Mouse (Mus musculus) ES-Bruce4 (cell line): ENCODE results near the gene Itgb2. TPM values are rescaled to one million over a fixed set of nuclear protein-coding genes. Genes with fewer than 3 reads are reported as not detected.

Experiments
- H3K27ac ChIP-seq: 2 replicates; pipeline ENCODE4 v1.5.1; 2012; ENCODE audit warnings: low read length, inconsistent platforms; ENCODE audit not compliant: insufficient read depth
- H3K27me3 ChIP-seq: 2 replicates; pipeline ENCODE4 v1.6.1; 2012; ENCODE audit warnings: mild to moderate bottlenecking, low read length, inconsistent platforms; ENCODE audit not compliant: control insufficient read depth, poor library complexity, insufficient read depth, severe bottlenecking
- H3K36me3 ChIP-seq: 2 replicates; pipeline ENCODE4 v1.6.1; 2012; ENCODE audit warnings: inconsistent platforms, mild to moderate bottlenecking, low read length, moderate library complexity; ENCODE audit not compliant: control insufficient read depth, poor library complexity, insufficient read depth, severe bottlenecking
- H3K4me1 ChIP-seq: one replicate; pipeline ENCODE4 v1.8.1; 2011; ENCODE audit warnings: low read length; ENCODE audit not compliant: control insufficient read depth, insufficient read depth
- H3K4me3 ChIP-seq: 2 replicates; pipeline ENCODE4 v1.5.1; 2011; ENCODE audit warnings: low read depth, mild to moderate bottlenecking, low read length
- H3K9ac ChIP-seq: 2 replicates; pipeline ENCODE4 v1.6.1; 2012; ENCODE audit warnings: low read depth, mild to moderate bottlenecking, inconsistent platforms; ENCODE audit not compliant: poor library complexity, severe bottlenecking
- H3K9me3 ChIP-seq: replicated peaks from 2 replicates; pipeline ENCODE4 v1.6.1; 2012; ENCODE audit warnings: mild to moderate bottlenecking, low read length, inconsistent platforms; ENCODE audit not compliant: control insufficient read depth, poor library complexity, insufficient read depth, severe bottlenecking
- CTCF ChIP-seq: IDR thresholded peaks from one replicate; pipeline ENCODE4 v1.8.1; 2011; ENCODE audit warnings: low read depth, low read length
- EP300 ChIP-seq: IDR thresholded peaks from 2 replicates; pipeline ENCODE4 v1.6.1; 2011; ENCODE audit warnings: low read depth, low read length; ENCODE audit not compliant: insufficient read depth
- POLR2A ChIP-seq: IDR thresholded peaks from one replicate; pipeline ENCODE4 v1.8.1; 2011; ENCODE audit warnings: low read length; ENCODE audit not compliant: insufficient read depth
- polyA plus RNA-seq: library from polyadenylated mRNA; stranded (reverse); fragments of >200 nt; gene quantifications from 2 replicates; pipeline ENCODE4 v1.2.4, GENCODE M21; 2011; ENCODE audit warnings: low read depth; ENCODE audit not compliant: missing spikeins, insufficient read depth, insufficient read length

The Itgb2 gene
- polyA plus RNA-seq, 1 experiment: 0.82 TPM

DNA sequence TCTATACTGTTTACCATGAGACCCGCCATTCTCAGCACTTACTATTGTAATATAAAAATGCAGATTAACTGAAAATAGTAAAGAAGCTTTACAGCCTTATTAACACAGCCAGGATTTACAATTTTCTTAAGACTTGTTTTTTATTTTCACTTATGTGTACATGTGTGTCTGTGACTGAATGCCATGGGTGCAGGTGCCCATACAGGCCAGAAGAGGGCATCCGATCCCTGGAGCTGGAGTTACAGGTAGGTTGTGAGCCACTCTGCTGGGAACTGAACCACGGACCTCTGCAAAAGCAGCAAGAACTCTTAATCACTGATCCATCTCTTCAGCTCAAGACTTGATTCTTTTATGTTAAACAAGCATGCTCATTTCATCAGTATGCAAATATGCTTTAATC, 37.2 kb upstream of the Itgb2 start:
- TF ChIP-seq POLR2A (no peak), CTCF (no peak), EP300 (no peak)
- Histone ChIP-seq H3K27ac (no peak overlapping the region), H3K27me3 (no peaks in the 10 kb centered on the region), H3K36me3 (peaks cover 6% of the 10 kb centered on the region), H3K4me3 (no peak overlapping the region), H3K4me1 (no peaks in the 10 kb centered on the region), H3K9me3 (no peaks in the 10 kb centered on the region), H3K9ac (no peak overlapping the region)

GRCm38 (mm10) chr10:77497185-77497584, 32.9 kb upstream of the Itgb2 start:
- no peaks in the 10 kb centered on the region for H3K36me3 ChIP-seq
- H3K9me3 ChIP-seq: no peaks in the 10 kb centered on the region
- H3K4me1 ChIP-seq: no peaks in the 10 kb centered on the region
- H3K4me3 ChIP-seq: no peak overlapping the region
- no peaks in the 10 kb centered on the region for H3K27me3 ChIP-seq
- no peak overlapping the region for H3K9ac ChIP-seq
- H3K27ac ChIP-seq: no peak overlapping the region
- TF ChIP-seq POLR2A (no peak), EP300 (no peak), CTCF (no peak)

- H3K36me3 ChIP-seq: no peaks in the 10 kb centered on the region
- H3K4me3 ChIP-seq: no peak overlapping the region
- no peak overlapping the region for H3K27ac ChIP-seq
- no peak overlapping the region for H3K9ac ChIP-seq
- H3K27me3 ChIP-seq: no peaks in the 10 kb centered on the region
- no peaks in the 10 kb centered on the region for H3K9me3 ChIP-seq
- TF ChIP-seq EP300 (no peak), POLR2A (no peak), CTCF (no peak)
- no peaks in the 10 kb centered on the region for H3K4me1 ChIP-seq
These were observed 31.8 kb upstream of the Itgb2 start for GRCm38 (mm10) chr10:77498254-77498653.

DNA sequence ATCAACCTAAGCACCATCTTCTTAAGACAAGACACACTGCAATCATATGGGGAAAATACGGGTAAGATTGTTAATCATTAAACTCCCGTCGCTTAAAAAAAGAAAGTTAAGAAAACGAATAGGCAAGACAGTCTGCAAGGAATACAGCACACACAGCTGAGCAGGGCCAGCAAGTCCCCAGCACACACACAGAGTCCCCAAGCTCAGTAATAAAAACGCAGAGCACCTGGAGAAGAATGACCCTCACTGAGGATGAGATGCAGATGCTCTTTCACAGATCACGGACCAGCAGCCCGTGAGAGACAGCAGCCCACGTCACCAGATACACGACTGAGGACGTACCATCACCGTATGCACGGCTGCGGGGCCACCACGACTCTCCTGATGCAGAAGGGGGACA, 29.4 kb upstream of the Itgb2 start:
- Histone ChIP-seq H3K9ac (no peak overlapping the region), H3K36me3 (no peaks in the 10 kb centered on the region), H3K27me3 (no peaks in the 10 kb centered on the region), H3K4me3 (no peak overlapping the region), H3K27ac (no peak overlapping the region), H3K4me1 (no peaks in the 10 kb centered on the region), H3K9me3 (no peaks in the 10 kb centered on the region)
- TF ChIP-seq EP300 (no peak), CTCF (no peak), POLR2A (no peak)

- Histone ChIP-seq H3K27ac (no peak overlapping the region), H3K4me1 (no peaks in the 10 kb centered on the region), H3K27me3 (no peaks in the 10 kb centered on the region), H3K9me3 (no peaks in the 10 kb centered on the region), H3K36me3 (no peaks in the 10 kb centered on the region), H3K9ac (no peak overlapping the region), H3K4me3 (no peak overlapping the region)
- no peak for TF ChIP-seq CTCF
These were observed 26.8 kb upstream of the Itgb2 start for GRCm38 (mm10) chr10:77502967-77503922.

DNA sequence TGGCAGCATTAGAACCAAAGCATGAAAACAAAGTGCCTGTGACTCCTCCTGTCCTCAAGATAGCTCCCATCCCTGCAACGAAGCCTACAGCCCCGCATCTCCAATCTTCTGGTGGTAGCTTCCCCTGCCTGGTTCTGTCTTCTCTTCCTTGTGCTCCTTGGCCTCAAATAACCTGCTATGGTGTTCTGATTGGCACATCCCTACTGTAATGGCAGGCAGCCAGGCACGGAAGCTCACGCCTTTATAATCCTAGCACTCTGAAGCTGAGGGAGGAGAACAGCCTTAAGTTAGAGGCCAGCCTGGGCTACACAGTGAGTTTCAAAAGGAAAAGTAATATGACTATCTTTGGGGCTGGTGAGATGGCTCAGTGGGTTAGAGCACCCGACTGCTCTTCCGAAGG, 25.9 kb upstream of the Itgb2 start:
- H3K4me3 ChIP-seq: no peak overlapping the region
- H3K4me1 ChIP-seq: no peaks in the 10 kb centered on the region

More for the DNA sequence above, 25.9 kb upstream of the Itgb2 start:
- no peak overlapping the region for H3K27ac ChIP-seq
- H3K36me3 ChIP-seq: no peaks in the 10 kb centered on the region
- no peaks in the 10 kb centered on the region for H3K9me3 ChIP-seq
- no peaks in the 10 kb centered on the region for H3K27me3 ChIP-seq
- TF ChIP-seq CTCF (no peak), EP300 (no peak), POLR2A (no peak)
- no peak overlapping the region for H3K9ac ChIP-seq
